Mouse (Mus musculus): ENCODE results near the gene Sp9.
A peak's percentile ranks its signal among the peaks of the same experiment; 100 is the strongest.

DNA sequence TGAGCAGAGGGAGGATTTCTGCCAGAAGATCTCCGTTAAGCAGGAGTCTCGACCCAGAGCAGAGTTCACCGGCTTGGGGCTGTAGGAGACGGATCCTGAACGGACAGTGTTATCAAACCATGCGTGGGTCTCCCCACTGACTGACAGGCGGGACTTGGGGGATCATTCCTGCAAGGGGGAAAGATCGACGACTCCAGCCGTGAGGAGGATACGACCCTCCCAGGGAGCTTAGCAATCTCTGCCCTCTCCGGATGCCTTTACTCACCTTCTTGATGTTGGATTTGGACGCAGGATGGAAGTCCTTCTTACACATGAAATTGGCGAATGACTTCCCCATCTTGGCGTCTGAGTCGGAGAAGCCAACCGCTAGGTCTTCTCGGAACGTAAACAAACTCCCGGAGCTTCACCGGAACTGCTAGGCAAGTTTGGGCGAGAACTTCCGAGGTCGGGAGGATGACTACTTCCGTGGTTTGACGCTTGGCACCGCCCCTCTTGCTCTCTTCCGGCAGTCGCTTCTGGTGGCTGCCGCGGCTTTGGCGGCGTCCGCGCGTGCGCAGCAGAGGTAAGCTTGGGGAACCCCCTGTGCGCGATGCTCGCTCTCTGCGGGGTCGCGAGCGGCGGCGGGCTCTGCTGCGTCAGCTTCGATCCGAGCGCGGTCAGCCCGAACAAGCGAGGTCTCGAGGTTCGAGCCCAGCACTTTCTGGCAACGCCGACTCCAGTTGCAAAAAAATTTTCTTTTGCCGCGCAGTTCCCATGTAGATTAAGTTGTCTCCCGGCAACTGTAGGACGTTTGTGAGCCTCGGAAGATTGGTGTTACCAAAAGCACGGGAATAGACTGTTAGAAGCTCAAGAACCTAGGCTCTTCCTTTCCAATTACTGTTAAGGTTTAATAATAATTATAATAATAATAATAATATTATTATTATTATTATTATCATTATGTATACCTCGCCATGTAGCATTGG, 40.7 kb downstream of the Sp9 start, which contains the start of the genes Scrn3 and Cir1:
- TF ChIP-seq CTCF (IDR thresholded peaks at IDR 0.05) (no peak), EP300 (IDR thresholded peaks at IDR 0.05) (peak; percentile 65; the same call in 1 of the 2 replicates)

Measured in lung, postnatal 0 days (tissue).